Mouse (Mus musculus) erythroblast, embryonic 14.5 days (primary cell): ENCODE data around the gene Btbd2. TPM values are rescaled to one million over a fixed set of nuclear protein-coding genes. Genes with fewer than 3 reads are reported as not detected.

Source experiments
- H3K27me3 ChIP-seq: 2 replicates; pipeline ENCODE4 v1.6.1; 2012; ENCODE audit warnings: inconsistent platforms; ENCODE audit not compliant: control insufficient read depth
- H3K36me3 ChIP-seq: 2 replicates; pipeline ENCODE4 v1.6.1; 2012; ENCODE audit warnings: mild to moderate bottlenecking, inconsistent platforms; ENCODE audit not compliant: control insufficient read depth
- H3K4me1 ChIP-seq: 2 replicates; pipeline ENCODE4 v1.6.1; 2012; ENCODE audit warnings: inconsistent platforms; ENCODE audit not compliant: control insufficient read depth
- H3K4me3 ChIP-seq: replicated peaks from 2 replicates; pipeline ENCODE3; 2012; ENCODE audit warnings: moderate library complexity, mild to moderate bottlenecking, inconsistent platforms
- H3K9me3 ChIP-seq: 2 replicates; pipeline ENCODE4 v1.6.1; 2012; ENCODE audit warnings: low read length, inconsistent platforms, mixed read lengths; ENCODE audit not compliant: control insufficient read depth
- GATA1 ChIP-seq: IDR thresholded peaks from 2 replicates; pipeline ENCODE4 v1.6.1; 2012; ENCODE audit warnings: low read length, inconsistent platforms, mixed read lengths
- TAL1 ChIP-seq: IDR thresholded peaks from 3 replicates; pipeline ENCODE4 v1.6.1; 2012; ENCODE audit warnings: low read length, inconsistent platforms, mixed read lengths
- polyA plus RNA-seq: library from polyadenylated mRNA; stranded (reverse); fragments of >175 nt; gene quantifications from 2 replicates; pipeline ENCODE4 v1.2.3, GENCODE M21; 2012

The Btbd2 gene
- polyA plus RNA-seq, 1 experiment = 2.6 TPM

DNA sequence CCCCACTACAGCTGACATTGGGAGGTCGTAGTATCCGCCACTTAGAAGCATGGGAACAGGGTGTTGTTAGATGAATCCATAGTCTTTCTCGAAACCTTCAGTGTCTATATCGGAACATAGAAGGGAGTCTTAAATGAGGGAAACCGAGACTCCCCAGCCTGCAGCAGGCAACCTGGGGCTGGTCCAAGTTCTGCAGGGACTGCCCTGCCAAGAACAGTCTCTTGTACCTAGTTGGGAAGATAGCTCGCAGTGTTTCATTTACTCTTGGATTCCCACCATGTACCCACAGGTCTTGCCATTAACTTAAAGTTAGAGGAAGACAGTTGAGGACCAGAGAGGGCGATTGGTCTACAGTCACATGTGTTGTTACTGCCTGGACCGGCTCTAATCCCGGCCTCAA lies 36.5 kb downstream of the Btbd2 start:
- Histone ChIP-seq H3K27me3 (no peaks in the 10 kb centered on the region), H3K4me3 (no peak overlapping the region), H3K9me3 (no peaks in the 10 kb centered on the region), H3K36me3 (peaks cover 29% of the 10 kb centered on the region), H3K4me1 (peaks cover 61% of the 10 kb centered on the region)
- no peak for TF ChIP-seq GATA1
- TF ChIP-seq TAL1 = no peak

DNA sequence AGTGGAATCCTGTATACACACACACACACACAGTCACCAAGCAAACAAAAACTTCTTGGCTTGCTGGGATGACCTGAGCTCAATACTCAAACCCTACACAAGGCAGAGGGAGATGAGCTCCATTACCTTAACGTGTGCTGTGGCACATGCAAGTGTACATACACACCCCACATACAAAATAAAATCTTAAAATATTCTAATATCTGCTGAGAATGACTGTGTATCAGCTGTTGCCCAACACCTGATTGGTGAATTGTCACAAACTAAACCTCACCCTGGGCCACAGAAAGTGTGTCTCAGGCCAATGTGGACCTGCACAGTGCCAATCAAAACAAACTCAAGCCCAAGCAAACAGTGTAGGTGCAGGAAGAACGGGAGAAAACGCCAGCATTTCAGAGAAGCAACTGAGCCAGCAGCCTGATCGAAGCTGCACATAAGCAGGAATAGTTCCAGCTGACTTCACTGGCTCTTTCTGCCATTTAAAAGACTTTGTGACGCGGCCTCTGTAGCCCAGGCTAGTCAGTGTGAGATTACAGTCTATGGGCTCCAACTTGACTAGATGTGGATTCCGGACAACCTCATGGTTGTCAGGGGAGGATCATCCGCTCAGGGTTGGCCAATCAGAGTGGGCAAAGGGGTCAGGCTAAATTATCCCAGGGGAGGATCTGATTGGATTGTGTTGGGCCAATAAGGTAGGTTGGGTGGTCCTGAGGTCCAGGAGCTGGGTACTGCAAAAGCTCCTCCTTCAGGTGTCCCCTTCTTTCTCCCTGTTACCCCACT lies 37.2 kb downstream of the Btbd2 start:
- H3K36me3 ChIP-seq = peaks cover 29% of the 10 kb centered on the region
- H3K9me3 ChIP-seq = no peaks in the 10 kb centered on the region
- peaks cover 54% of the 10 kb centered on the region for H3K4me1 ChIP-seq
- no peak overlapping the region for H3K4me3 ChIP-seq
- H3K27me3 ChIP-seq = no peaks in the 10 kb centered on the region
- TF ChIP-seq TAL1 (no peak), GATA1 (no peak)

DNA sequence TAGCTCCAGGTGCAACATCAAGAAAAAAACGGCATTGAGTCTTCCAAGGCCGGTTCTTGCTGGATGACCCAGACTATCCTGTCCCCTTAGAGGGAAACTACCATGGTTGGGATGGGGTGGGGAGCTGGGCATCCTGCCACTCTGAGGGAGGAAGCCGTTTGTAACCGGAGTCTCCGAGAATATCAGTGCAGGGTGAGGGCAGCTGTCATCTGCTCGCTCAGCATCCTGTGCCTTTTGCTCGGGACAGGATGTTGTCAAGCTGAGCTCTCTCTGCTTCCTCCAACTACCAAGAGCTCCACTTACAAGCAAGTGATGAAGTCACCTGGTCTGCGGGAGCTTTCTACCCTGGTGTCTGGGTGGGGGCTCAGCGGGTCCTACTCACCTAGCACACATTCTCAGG lies 38.7 kb downstream of the Btbd2 start:
- Histone ChIP-seq H3K4me3 (no peak overlapping the region), H3K27me3 (no peaks in the 10 kb centered on the region), H3K36me3 (peaks cover 35% of the 10 kb centered on the region), H3K4me1 (peaks cover 41% of the 10 kb centered on the region), H3K9me3 (no peaks in the 10 kb centered on the region)
- TF ChIP-seq GATA1 (no peak), TAL1 (no peak)

DNA sequence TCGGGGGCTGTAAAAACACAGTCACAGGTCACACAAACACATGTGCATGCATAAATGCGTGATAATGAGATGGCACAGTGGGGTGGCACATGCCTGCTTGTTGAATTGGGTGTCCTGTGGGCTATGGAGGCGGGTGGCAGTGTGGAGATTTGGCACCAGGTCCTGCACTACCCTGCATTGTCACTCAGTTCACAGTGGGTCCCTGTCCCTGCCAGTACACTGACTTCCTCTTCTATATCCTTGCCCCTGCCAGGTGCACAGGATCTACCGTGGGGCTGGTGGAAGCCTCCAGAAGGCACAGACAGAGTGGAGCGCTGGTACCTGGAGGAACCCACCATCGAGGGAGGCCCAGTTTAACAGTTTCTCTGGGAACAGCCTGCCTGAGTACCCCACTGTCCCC lies 42.5 kb downstream of the Btbd2 start:
- Histone ChIP-seq H3K4me1 (peaks cover 33% of the 10 kb centered on the region), H3K4me3 (no peak overlapping the region), H3K27me3 (no peaks in the 10 kb centered on the region), H3K9me3 (no peaks in the 10 kb centered on the region), H3K36me3 (peaks cover 72% of the 10 kb centered on the region)
- TF ChIP-seq TAL1 (no peak), GATA1 (no peak)

DNA sequence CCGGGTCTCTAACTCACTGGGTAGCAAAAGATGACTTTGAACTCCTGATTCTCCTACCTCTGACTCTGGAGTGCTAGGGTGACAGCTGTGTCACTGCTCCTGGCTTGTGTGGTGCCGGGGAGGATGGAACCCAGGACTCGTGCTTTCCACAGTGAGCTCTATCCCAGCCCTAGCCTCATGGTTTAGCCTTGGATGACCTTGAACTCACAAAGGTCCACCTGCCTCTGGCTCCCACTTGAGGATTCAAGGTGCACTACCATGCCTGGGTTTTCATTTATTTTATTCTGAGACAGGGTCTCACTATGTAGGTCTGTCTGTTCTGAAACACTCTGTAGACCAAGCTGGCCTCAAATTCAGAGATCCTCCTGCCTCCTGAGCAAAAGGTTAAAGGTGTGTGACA lies 43.0 kb downstream of the Btbd2 start:
- Histone ChIP-seq H3K4me3 (no peak overlapping the region), H3K9me3 (no peaks in the 10 kb centered on the region), H3K4me1 (peaks cover 39% of the 10 kb centered on the region), H3K27me3 (no peaks in the 10 kb centered on the region), H3K36me3 (peaks cover 78% of the 10 kb centered on the region)
- TF ChIP-seq TAL1 = no peak
- TF ChIP-seq GATA1 = no peak

DNA sequence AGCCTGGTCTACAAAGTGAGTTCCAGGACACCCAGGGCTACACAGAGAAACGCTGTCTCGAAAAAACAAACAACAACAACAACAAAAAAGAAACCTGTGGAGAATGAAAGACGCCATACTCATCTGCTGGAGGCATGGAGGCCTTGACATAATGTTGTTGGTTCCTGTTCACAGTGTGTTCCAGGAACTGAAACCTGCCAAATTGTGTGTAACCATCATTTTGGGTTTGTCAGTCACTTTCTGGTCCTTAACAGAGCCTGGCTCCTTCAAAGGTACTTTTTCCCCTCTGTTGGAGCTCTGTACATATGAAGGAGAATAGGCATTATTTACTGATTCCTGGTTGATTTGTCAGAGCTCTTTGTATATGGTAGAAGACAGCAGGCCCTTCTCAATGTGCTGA lies 45.0 kb downstream of the Btbd2 start:
- TF ChIP-seq GATA1 (no peak), TAL1 (no peak)
- H3K27me3 ChIP-seq = no peaks in the 10 kb centered on the region
- peaks cover 1% of the 10 kb centered on the region; the same call in 1 of the 2 replicates for H3K9me3 ChIP-seq
- H3K4me3 ChIP-seq = no peak overlapping the region
- peaks cover 53% of the 10 kb centered on the region for H3K4me1 ChIP-seq
- H3K36me3 ChIP-seq = peaks cover 97% of the 10 kb centered on the region

DNA sequence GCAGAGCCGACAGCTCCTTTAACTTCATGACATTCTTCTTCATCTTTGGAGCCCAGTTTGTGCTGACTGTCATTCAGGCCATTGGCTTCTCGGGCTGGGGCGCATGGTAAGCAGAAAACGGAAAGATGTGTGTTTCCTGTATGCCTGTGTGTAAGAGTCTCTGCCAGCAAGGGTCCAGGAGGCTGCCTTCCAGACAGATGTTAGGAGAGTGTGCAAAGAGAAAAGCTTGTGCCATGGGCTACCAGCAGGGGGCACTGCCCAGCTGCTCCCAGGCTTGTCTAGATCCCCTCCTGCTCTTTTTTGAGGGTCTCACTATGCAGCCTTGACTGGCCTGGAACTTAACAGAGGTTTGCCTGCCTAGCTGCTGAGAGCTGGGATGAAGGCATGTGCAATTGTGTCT lies 45.8 kb downstream of the Btbd2 start:
- peaks cover 7% of the 10 kb centered on the region for H3K9me3 ChIP-seq
- no peaks in the 10 kb centered on the region for H3K27me3 ChIP-seq
- H3K4me3 ChIP-seq = no peak overlapping the region
- H3K4me1 ChIP-seq = peaks cover 60% of the 10 kb centered on the region
- peaks cover 99% of the 10 kb centered on the region for H3K36me3 ChIP-seq
- no peak for TF ChIP-seq GATA1
- TF ChIP-seq TAL1 = no peak

DNA sequence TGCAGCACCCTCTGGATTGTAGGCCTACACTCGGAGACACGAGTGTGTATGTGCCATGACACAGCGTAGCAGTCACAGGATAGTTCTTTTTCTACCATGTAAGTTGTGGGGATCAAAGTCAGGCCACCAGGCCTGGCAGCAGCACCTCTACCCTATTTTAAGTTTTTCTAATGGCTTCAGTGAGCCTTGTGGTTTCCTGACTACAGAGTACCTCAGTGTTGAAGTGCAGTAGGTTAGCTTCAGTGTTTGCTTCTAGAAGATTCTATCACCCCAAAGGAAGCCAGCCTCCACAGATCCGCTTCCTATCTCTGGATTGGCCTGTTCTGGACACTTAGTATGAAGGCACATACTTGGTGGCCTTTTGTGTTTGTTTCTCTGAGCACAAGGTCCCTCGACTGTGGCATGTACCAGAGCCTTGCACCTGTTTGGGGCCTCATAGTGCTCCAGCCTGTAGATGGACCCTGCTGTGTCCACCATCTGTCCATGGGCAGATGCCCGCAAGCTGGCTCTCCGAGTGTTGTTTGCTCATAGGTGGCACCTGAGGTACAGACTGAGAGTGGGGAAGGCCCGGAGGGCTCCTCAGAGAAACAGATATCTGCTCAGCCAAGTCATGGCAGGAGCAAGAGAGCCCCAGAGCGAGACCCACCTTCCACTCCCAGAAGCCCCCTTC lies 46.6 kb downstream of the Btbd2 start:
- Histone ChIP-seq H3K27me3 (no peaks in the 10 kb centered on the region), H3K4me1 (peaks cover 62% of the 10 kb centered on the region), H3K9me3 (peaks cover 7% of the 10 kb centered on the region), H3K36me3 (peaks cover 97% of the 10 kb centered on the region), H3K4me3 (no peak overlapping the region)
- TF ChIP-seq GATA1 (no peak), TAL1 (no peak)

DNA sequence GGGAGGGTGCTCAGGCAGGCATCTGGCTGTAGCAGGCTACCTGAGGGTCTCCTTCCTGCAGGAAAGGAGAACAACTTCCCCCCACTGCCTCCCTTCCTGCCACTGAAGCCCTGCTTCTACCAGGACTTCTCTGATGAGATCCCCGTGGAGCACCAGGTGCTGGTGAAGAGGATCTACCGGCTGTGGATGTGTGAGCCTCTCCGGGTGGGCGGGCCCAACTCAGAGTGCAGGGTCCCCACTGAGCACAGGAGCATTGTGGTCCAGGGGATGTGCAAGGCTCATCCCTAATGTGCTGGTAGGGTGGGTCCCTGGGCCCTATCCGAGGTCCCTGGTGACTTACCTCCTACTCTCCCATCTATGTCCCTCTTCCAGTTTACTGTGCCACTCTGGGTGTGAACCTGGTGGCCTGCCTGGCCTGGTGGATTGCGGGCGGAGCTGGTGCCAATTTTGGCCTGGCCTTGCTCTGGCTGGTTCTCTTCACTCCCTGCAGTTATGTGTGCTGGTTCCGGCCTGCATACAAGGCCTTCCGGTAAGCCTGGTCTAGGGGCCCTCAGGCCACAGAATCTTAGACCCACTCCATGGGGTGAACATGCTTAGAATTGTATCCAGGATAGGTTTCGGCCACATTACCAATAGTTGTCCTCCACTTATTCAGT lies 47.5 kb downstream of the Btbd2 start:
- H3K4me3 ChIP-seq = no peak overlapping the region
- H3K36me3 ChIP-seq = peaks cover 97% of the 10 kb centered on the region
- H3K9me3 ChIP-seq = peaks cover 7% of the 10 kb centered on the region
- no peaks in the 10 kb centered on the region for H3K27me3 ChIP-seq
- H3K4me1 ChIP-seq = peaks cover 71% of the 10 kb centered on the region
- TF ChIP-seq GATA1 (no peak), TAL1 (no peak)
